Mouse (Mus musculus) erythroblast, embryonic 14.5 days (primary cell): ENCODE measurements at regions not wholly inside any gene's neighbourhood (a gene's known extent, or its start where the extent isn't known, plus 50 kb on each side); places are given as distances from the start of the nearest gene placed in this dataset.

Experiments
- GATA1 ChIP-seq: IDR thresholded peaks from 2 replicates; pipeline ENCODE4 v1.6.1; 2012; ENCODE audit warnings: low read length, inconsistent platforms, mixed read lengths
- TAL1 ChIP-seq: IDR thresholded peaks from 3 replicates; pipeline ENCODE4 v1.6.1; 2012; ENCODE audit warnings: low read length, inconsistent platforms, mixed read lengths

GRCm38 (mm10) chr15:88514091-88514490 is 86.0 kb upstream of the Zdhhc25 start:
- TF ChIP-seq GATA1: no peak
- TF ChIP-seq TAL1: no peak
